Mouse (Mus musculus) neural tube, embryonic 11.5 days (tissue): ENCODE results near the gene Lyrm4. TPM values are rescaled to one million over a fixed set of nuclear protein-coding genes. Genes with fewer than 3 reads are reported as not detected.

Source experiments
- ATAC-seq: fragments of 200-750 bp; cut with Nextera tagmentation; 2 replicates; pipeline ENCODE4 v1.8.0; 2017; ENCODE audit warnings: moderate number of reproducible peaks, mild to moderate bottlenecking, moderate TSS enrichment, moderate library complexity; ENCODE audit not compliant: insufficient read depth, low FRiP score, low TSS enrichment
- DNase-seq: peaks from one replicate; pipeline ENCODE4 v3.0.0-alpha.2; 2015; ENCODE audit warnings: low spot score
- H3K27ac ChIP-seq: fragments of 300-500 bp; sonication (generic); 2 replicates; pipeline ENCODE4 v1.5.1; 2014; ENCODE audit warnings: low read depth, mild to moderate bottlenecking, low read length
- H3K27me3 ChIP-seq: fragments of 300-500 bp; sonication (generic); 2 replicates; pipeline ENCODE4 v1.6.1; 2014; ENCODE audit warnings: mild to moderate bottlenecking, low read length, mixed read lengths; ENCODE audit not compliant: control insufficient read depth, insufficient read depth
- H3K36me3 ChIP-seq: fragments of 300-500 bp; sonication (generic); 2 replicates; pipeline ENCODE4 v1.6.1; 2014; ENCODE audit warnings: mild to moderate bottlenecking, low read length, moderate library complexity, mixed read lengths; ENCODE audit not compliant: control insufficient read depth, insufficient read depth
- H3K4me1 ChIP-seq: fragments of 300-500 bp; sonication (generic); 2 replicates; pipeline ENCODE4 v1.6.1; 2014; ENCODE audit warnings: low read length, mixed read lengths; ENCODE audit not compliant: control insufficient read depth, insufficient read depth
- H3K4me2 ChIP-seq: fragments of 300-500 bp; sonication (generic); 2 replicates; pipeline ENCODE4 v1.6.1; 2014; ENCODE audit warnings: low read depth, mild to moderate bottlenecking, moderate library complexity
- H3K4me3 ChIP-seq: fragments of 300-500 bp; sonication (generic); 2 replicates; pipeline ENCODE4 v1.5.1; 2014; ENCODE audit warnings: low read depth, low read length
- H3K9ac ChIP-seq: fragments of 300-500 bp; sonication (generic); 2 replicates; pipeline ENCODE4 v1.6.1; 2014; ENCODE audit warnings: mild to moderate bottlenecking, low read length
- H3K9me3 ChIP-seq: fragments of 300-500 bp; sonication (generic); 2 replicates; pipeline ENCODE4 v1.6.1; 2016; ENCODE audit warnings: low read length; ENCODE audit not compliant: control insufficient read depth
- WGBS: fragments of 180-500 bp; shearing (Covaris S2); extraction: QIAGEN DNeasy Blood & Tissue Kit; methylation state at CpG from one replicate; pipeline ENCODE4 v1.1.7; 2014; 5-methylcytosine and 5-hydroxymethylcytosine counted together
- polyA plus RNA-seq: library from polyadenylated mRNA; unstranded; fragments of >200 nt; fragmentation: Nextera tagmentation; extraction: Ambion mirVana; gene quantifications from 2 replicates; pipeline ENCODE4 v1.2.1, GENCODE M21; 2014

Gene Lyrm4
- polyA plus RNA-seq, 1 experiment from 2014 or later = 21.7 TPM

DNA sequence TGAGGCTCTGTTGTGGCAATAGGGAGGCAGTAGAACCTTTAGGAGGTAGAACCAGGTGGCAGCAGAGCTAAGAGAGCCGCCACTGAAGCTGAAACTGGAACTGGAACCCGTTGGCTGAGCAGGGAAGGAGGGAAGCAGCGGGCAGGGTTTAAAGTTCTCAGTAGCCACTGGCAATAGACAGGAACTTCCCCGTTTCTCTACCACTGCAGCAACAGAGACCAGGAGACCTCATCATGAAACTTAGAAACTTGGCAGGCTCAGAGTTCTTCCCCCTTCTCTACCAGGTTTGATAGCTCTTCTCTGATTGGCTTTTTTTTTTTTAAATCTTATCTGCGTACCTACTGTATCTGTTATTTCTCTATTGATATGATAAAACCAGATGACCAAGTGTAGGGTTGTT lies 176.4 kb downstream of the Lyrm4 start:
- no peak for ATAC-seq
- DNase-seq = no peak
- no peaks in the 10 kb centered on the region for H3K9me3 ChIP-seq
- no peak overlapping the region for H3K4me2 ChIP-seq
- H3K27me3 ChIP-seq = no peaks in the 10 kb centered on the region
- H3K4me1 ChIP-seq = no peaks in the 10 kb centered on the region
- no peak overlapping the region for H3K4me3 ChIP-seq
- 80% methylated on average over 5 of the region's 5 CpGs for WGBS
- no peaks in the 10 kb centered on the region for H3K36me3 ChIP-seq
- no peak overlapping the region for H3K9ac ChIP-seq
- no peak overlapping the region for H3K27ac ChIP-seq

GRCm38 (mm10) chr13:35939871-35940665 lies 177.3 kb downstream of the Lyrm4 start:
- no peaks in the 10 kb centered on the region for H3K4me1 ChIP-seq
- no peak overlapping the region for H3K27ac ChIP-seq
- H3K9me3 ChIP-seq = no peaks in the 10 kb centered on the region
- H3K4me2 ChIP-seq = no peak overlapping the region
- ATAC-seq (no peak), DNase-seq (no peak)
- H3K4me3 ChIP-seq = no peak overlapping the region
- H3K36me3 ChIP-seq = no peaks in the 10 kb centered on the region
- no peaks in the 10 kb centered on the region for H3K27me3 ChIP-seq
- no peak overlapping the region for H3K9ac ChIP-seq
- WGBS = 71% methylated on average over 18 of the region's 18 CpGs

DNA sequence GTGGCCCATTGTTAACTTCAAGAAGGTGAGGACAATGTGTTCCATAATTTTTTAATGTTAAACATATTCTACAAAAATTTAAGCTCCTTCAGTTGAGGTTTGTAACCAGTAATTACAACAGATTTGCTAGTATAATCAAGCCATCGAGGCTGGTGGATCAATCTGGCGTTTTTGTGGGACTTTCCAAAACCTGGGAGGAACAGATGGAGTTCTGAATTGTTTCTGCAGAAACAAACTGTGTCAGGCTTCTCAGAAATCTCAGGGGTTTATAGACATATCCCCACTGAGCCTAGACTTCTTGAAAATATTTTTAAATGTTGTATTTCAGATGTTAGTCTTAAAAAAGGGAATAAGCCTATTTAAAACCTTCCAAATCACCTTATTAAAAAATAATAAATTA lies 179.3 kb downstream of the Lyrm4 start:
- no peak for ATAC-seq
- DNase-seq = no peak

More for the DNA sequence above, 179.3 kb downstream of the Lyrm4 start:
- Histone ChIP-seq H3K9ac (no peak overlapping the region), H3K4me1 (no peaks in the 10 kb centered on the region), H3K4me3 (no peak overlapping the region), H3K36me3 (no peaks in the 10 kb centered on the region), H3K4me2 (no peak overlapping the region), H3K27me3 (no peaks in the 10 kb centered on the region), H3K27ac (no peak overlapping the region), H3K9me3 (no peaks in the 10 kb centered on the region)
- 80% methylated on average over 2 of the region's 2 CpGs for WGBS

Other genes starting within 250 kb of the Lyrm4 start
- 17.7 and 26.7 TPM in 2 replicates for gene Rpp40, start 211.2 kb downstream of the Lyrm4 start, polyA plus RNA-seq
- gene Ppp1r3g, start 158.7 kb downstream of the Lyrm4 start, polyA plus RNA-seq = 0.60 and 0.88 TPM in 2 replicates
- 22.3 and 26.6 TPM in 2 replicates for gene Fars2, start 114 bp downstream of the Lyrm4 start, polyA plus RNA-seq